Mouse (Mus musculus): ENCODE measurements around the gene Stk39.

Gene Stk39

DNA sequence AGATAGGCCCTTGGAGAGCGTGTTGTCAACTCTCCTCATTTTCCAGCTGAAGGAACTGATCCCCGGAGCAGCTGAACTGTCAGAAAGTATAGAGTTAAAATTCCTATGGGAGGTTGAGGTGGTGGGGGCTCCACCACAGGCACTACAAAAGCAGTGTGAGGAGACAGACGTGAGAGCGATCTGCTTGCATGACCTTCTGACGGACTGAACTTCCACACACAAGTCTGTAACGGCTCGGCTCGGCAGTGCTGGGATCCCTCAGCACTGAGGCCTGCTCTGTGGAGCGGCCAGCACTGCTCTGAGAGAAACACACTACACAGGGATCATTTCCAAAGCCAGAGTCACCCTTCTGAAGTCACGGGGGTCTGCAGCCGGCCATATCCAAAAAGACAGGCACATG, 92.4 kb downstream of the Stk39 start:
- no peak for DNase-seq

DNA sequence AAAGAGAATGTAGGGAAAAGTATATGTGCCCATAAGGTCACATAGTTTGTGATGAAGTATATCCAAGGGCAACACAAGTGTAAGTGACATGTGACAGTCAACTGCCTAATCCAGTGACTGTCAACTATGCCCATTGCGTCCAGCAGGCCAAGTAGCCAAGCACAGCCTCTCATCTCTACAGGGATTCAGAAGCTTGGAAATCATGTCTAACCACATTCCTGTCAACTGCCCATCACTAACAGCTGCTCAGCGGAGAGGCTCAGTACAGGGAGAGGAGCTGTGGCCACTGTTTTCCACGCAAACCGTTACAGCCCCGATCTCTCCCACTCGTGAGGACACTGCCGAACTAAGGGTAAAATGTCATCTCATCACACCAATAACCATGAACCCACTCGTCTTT, 93.7 kb downstream of the Stk39 start:
- no peak for DNase-seq

- DNase-seq = no peak
Observed at GRCm38 (mm10) chr2:68377251-68377681, 94.8 kb downstream of the Stk39 start.

DNA sequence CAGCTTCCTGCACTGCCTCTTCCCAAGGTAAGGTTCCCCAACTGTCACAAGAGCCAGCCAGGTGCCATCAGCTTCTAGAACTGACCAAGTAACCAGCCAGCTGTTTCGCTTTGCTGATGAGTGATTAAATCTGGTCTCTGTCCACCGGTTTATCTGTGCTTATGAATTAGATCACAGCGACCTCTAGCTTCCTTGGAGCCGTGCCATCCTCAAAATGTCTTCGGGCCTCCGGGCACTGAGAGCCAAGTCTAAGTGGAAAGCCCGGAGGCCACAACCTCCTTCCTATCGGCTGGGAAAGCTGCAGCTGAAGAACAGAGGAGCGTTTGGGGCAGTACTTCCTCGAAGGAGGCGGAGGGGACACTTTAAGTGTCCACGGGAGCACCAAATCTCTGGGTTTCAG, 95.4 kb downstream of the Stk39 start:
- DNase-seq = no peak

- DNase-seq = no peak
Observed at GRCm38 (mm10) chr2:68374202-68374601, 97.9 kb downstream of the Stk39 start.

DNA sequence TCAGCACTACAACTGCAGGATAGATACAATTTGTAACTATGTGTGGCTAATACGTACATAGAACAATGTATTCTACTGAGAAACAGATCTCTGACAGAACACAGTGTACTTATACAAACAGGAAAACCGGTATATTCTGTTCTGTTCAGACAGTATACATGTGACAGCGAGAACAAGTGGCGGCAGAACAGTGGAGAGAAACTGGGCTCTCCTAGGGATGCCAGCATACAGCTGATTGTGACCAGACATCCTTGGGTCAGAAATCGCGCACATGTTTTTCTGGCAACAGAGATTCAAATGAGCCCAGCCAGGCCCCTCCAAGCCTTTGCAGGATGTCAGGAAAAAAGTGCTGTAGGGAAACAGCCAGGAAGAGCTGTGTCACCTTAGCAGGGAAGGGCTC, 100.2 kb downstream of the Stk39 start:
- DNase-seq = no peak

GRCm38 (mm10) chr2:68370326-68370725, 101.7 kb downstream of the Stk39 start:
- DNase-seq = no peak

- DNase-seq = no peak
Observed at GRCm38 (mm10) chr2:68369080-68369479, 103.0 kb downstream of the Stk39 start.

GRCm38 (mm10) chr2:68367944-68368343, 104.1 kb downstream of the Stk39 start:
- DNase-seq = no peak

- DNase-seq = no peak
Observed at GRCm38 (mm10) chr2:68366897-68367193, 105.2 kb downstream of the Stk39 start.

DNA sequence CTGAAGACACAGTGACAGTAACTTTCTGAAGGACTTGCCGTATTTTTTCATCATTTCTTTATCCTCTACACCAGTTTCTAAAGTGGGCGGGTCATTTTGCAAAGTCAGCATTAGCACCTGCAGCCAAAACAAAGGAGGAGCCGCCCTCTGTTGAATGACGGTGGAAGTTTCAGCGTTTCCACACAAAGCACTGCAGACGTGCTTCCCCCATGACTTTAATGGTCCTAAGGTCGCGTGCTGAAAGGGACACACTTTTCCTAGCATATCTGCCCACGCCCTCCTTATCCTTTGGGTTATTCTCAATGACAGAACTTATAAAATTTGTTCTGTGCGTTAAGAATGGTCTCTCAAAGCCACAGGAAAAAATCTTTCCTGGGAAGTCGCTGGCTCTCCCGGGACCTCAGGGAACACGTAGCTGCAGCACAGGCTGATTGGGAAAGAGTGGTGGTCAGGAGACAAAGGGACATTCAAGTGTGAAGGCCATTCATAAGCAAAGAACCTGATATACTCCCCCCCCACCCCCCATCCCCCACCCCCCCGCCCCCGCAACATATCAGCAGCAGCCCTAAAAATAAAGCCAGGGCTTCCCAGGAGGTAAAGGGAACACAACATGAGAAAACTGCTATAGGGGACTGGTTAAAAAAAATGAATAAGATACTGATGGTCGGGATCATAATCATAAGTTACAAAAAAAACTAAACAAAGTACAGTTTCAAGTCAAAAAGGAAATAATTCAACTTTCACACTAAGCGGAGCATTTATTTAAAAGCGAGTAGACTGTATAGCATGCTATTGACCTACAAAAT, 105.8 kb downstream of the Stk39 start:
- no peak for DNase-seq

DNA sequence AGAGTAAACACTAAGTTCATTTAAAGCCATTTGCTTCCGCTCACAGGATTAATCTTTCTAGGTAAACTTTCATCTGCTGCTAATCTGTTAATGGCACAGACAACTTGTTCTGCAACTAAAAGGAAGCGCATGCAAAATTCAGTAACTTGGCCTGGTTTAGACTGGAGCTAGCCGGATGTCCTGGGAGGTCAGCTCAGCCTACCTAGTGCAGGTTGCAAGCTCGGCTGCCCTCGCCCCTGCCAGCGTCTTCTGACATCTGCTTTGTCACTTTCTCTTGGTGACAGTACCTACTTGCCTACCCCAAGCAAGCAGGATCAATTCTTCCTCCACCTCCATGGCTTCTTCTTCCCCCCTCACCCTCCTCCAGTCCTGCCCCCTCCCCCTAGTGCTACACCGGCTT, 106.6 kb downstream of the Stk39 start:
- DNase-seq = no peak

GRCm38 (mm10) chr2:68364181-68364900, 107.7 kb downstream of the Stk39 start:
- peak in 1 of 2 experiments; percentile 3 for DNase-seq

DNA sequence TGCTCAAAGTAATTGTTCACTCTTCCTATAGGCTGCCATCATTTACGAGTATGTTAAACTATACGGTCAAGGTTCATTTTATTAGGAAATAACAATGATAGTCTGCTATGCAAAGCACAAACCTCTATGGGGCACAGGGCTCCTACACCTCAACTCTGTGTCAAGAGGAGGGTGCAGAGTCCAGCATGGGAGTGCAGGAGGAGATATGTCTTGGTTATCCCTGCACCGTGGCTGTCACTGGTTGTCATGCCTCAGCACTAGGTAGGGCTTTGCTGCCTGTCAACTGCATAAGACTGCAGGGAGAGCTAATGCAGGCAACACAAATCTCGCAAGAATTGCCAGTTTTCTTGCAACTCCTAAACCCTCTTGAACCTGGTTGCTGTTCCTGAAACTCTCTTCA, 108.9 kb downstream of the Stk39 start:
- no peak for DNase-seq

DNA sequence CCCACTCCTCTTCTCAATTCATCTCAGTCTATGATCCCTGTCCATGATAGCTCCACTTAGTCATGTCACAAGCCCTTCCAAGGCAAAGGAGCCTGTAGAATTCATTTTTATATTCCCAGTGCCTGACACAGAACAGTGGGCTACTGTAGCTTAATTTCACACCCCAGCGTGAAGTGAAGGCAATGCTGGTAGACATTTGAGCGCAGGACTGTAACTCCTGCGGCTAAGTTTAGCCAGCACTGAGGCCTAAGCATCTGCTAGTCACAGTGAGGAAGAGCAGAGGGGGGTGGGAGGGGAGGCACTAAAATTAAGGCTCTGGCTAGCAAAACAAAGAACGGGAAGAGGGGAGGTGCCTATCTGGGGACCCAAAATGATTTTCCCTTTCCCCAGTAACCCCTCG, 110.4 kb downstream of the Stk39 start:
- DNase-seq = no peak

DNA sequence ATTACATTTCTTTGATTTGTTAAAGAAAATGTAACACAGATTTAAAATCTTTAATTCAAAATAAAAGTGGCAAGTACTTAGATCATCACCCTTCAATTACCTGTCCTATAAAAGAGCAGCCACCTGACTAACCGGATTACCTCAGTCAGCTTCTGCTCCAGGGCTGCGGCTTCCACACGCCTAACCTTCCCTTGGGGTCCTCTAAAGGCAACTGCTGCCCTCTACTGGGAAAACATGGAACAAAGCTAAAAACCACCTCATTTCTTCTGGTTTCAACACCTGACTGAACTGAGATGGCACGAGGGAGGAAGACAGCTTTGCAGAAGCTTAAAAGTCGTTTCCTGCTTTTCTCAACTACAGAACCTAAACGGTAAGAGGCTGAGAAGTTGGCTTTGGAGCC, 121.4 kb downstream of the Stk39 start:
- DNase-seq = peak; percentile 4 to 21

- peak; percentile 36 to 46 for DNase-seq
Observed at GRCm38 (mm10) chr2:68349593-68350383, 122.3 kb downstream of the Stk39 start.

DNA sequence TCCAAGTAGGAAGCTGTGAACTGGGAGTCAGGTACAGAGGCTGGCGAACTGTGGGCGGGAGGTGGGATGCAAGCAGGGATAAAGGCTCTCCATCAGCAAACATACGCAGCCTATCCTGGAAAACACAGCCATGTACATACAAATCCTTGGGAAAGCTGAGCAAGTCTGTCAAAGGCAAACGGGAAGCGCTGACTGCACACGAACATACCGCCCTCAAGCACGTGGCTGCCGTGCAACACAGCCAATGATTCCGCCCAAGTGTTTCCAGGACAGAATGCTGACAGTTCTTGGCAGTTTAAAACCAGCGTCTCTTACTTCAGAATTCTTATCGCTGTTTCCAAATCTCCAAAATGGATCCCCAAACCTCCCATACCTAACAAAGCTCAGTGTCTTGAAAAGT, 123.1 kb downstream of the Stk39 start:
- no peak for DNase-seq

- DNase-seq = no peak
Observed at GRCm38 (mm10) chr2:68346606-68347237, 125.3 kb downstream of the Stk39 start.

GRCm38 (mm10) chr2:68345269-68345668, 126.8 kb downstream of the Stk39 start:
- no peak for DNase-seq

GRCm38 (mm10) chr2:68343751-68344150, 128.3 kb downstream of the Stk39 start:
- DNase-seq = no peak

DNA sequence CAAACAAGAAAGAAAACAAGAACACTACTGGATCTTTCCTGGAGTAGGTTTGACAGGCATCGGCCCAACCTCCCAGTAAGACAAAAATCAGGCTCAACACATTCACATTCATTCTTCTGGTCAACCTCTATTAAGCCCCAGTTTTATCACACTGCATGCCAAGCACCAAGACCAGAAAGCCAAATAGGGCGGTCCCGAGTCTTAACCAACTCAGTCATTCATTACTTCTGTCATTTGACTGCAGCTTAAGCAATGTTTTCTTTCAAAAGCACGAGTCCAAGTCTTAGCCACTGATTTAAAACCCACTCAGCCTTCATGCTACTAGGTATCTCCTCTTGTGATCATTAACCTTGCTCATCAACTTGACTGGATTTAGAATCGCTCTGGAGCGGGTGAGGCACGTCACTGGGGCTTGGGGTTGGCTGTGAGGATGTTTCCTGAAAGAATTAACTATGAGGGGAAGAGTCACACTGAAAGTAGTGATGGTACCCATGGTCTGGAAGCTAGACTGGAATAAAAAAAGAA, 129.9 kb downstream of the Stk39 start:
- DNase-seq = no peak

DNA sequence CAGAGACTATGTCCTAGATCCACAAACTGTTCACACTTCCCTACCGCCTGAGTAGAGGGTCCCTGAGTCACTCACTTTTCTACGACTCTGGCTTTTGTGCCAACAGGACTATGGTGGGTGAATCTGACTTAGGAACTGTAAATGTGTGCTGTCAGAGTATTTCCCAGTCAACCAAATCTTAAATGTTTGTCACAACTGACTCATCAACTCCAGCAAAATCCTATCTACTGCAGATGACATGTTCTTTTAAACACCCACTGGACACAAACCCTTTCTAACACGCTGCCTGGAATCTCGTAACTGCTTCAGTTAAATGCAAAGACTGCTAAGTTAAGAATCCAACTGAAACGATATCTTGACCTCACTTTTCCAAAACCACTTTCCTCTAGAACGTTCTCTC, 135.2 kb downstream of the Stk39 start:
- no peak for DNase-seq
